Mouse (Mus musculus): ENCODE results near the gene Dexi. TPM values are rescaled to one million over a fixed set of nuclear protein-coding genes. Genes with fewer than 3 reads are reported as not detected.

The Dexi gene
- polyA plus RNA-seq, 1 experiment: 38.3 TPM

DNA sequence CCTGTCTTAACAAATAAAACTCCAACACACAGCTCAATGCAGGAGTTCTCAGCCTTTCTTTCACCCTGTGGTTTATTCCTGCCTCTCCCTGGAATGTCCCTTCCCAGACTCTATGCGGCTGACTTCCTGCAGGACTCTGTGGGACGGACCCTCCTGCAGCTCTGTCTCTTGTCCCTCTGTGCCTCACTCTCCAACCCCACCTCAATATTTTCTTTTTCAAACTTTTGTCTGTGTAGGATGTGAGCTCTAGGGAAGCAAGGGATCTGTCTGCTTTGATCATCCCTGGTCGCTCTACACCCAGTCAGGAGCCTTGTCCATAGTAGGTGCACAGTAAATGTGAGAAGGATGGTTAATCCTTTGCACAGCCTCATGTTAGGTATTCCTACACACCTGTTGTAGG lies 14.5 kb downstream of the Dexi start:
- H3K27ac ChIP-seq (ENCODE audit: insufficient read depth, low read depth, low read length): no peak overlapping the region
- TF ChIP-seq POLR2A (IDR thresholded peaks at IDR 0.05; ENCODE audit: low read depth, low read length) (no peak), CTCF (IDR thresholded peaks at IDR 0.05; ENCODE audit: extremely low read depth, insufficient read length, insufficient replicate concordance, low read depth, low read length) (no peak)
- WGBS: 95% methylated on average over 3 of the region's 3 CpGs
- H3K4me3 ChIP-seq (ENCODE audit: low read depth, low read length): no peak overlapping the region
- peaks cover 23% of the 10 kb centered on the region for H3K36me3 ChIP-seq (ENCODE audit: control insufficient read depth, insufficient read depth, low read length)
- no peaks in the 10 kb centered on the region for H3K27me3 ChIP-seq (ENCODE audit: control insufficient read depth, insufficient read depth, low read length)
- H3K4me1 ChIP-seq (ENCODE audit: control insufficient read depth, insufficient read depth, insufficient read length, low read length): no peaks in the 10 kb centered on the region; the same call in 1 of the 2 replicates

DNA sequence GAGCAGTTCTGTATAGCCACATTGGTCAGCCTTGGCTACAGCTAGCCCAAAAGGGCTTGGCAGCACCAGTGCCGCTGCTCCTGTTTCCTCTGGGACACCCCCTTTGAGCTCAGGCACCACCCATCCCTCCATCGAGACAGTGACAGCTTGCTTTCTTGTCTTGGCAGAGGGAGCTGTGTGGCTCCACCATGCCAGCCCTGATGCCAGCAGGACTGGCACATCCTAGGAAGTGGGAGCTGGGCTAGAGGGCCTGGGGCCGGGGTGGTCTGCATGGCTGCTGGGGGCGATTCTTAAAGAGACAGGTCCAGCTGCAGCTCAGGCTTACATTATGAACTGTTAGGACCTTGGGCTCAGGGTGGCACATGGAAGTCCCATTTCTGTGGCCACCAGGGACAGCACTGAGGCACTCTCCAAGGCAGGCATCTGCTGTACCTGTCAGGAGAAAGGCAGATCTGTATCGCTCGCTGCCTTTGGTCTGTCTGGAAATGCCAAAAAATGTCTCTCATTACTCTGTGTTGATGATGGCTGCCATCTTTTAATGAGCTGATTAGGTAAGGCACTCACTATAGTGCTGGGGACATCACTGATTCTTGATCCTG lies 15.7 kb downstream of the Dexi start:
- no peak overlapping the region for H3K27ac ChIP-seq (ENCODE audit: insufficient read depth, low read depth, low read length)
- TF ChIP-seq CTCF (IDR thresholded peaks at IDR 0.05; ENCODE audit: extremely low read depth, insufficient read length, insufficient replicate concordance, low read depth, low read length): no peak
- no peak for TF ChIP-seq POLR2A (IDR thresholded peaks at IDR 0.05; ENCODE audit: low read depth, low read length)
- H3K27me3 ChIP-seq (ENCODE audit: control insufficient read depth, insufficient read depth, low read length): no peaks in the 10 kb centered on the region
- WGBS: 85% methylated on average over 6 of the region's 6 CpGs
- H3K4me3 ChIP-seq (ENCODE audit: low read depth, low read length): no peak overlapping the region
- peaks cover 21% of the 10 kb centered on the region for H3K36me3 ChIP-seq (ENCODE audit: control insufficient read depth, insufficient read depth, low read length)
- no peaks in the 10 kb centered on the region; the same call in 1 of the 2 replicates for H3K4me1 ChIP-seq (ENCODE audit: control insufficient read depth, insufficient read depth, insufficient read length, low read length)

DNA sequence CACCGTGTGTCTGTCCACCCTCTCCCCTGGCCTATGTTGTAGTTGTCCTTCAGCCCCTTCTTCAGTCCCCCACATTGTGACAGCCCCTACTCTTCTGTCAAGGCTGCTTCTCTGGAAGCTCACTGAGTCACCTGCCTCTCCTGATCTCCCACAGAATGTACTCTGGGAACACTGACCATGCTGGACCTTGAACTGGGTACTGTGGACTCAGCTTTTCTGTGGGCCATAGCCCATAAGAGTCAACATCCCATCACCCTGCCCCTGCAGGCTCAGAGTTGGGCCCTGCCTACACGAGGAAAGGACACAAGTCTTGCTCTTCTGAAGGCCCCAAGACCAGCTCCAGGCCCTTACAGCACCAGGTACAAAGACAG lies 17.3 kb downstream of the Dexi start:
- H3K27ac ChIP-seq (ENCODE audit: insufficient read depth, low read depth, low read length): no peak overlapping the region
- no peaks in the 10 kb centered on the region for H3K27me3 ChIP-seq (ENCODE audit: control insufficient read depth, insufficient read depth, low read length)
- no peak overlapping the region for H3K4me3 ChIP-seq (ENCODE audit: low read depth, low read length)
- TF ChIP-seq CTCF (IDR thresholded peaks at IDR 0.05; ENCODE audit: extremely low read depth, insufficient read length, insufficient replicate concordance, low read depth, low read length) (no peak), POLR2A (IDR thresholded peaks at IDR 0.05; ENCODE audit: low read depth, low read length) (no peak)
- WGBS: 44% methylated on average over 2 of the region's 2 CpGs
- H3K4me1 ChIP-seq (ENCODE audit: control insufficient read depth, insufficient read depth, insufficient read length, low read length): no peaks in the 10 kb centered on the region; the same call in 1 of the 2 replicates
- H3K36me3 ChIP-seq (ENCODE audit: control insufficient read depth, insufficient read depth, low read length): peaks cover 15% of the 10 kb centered on the region

DNA sequence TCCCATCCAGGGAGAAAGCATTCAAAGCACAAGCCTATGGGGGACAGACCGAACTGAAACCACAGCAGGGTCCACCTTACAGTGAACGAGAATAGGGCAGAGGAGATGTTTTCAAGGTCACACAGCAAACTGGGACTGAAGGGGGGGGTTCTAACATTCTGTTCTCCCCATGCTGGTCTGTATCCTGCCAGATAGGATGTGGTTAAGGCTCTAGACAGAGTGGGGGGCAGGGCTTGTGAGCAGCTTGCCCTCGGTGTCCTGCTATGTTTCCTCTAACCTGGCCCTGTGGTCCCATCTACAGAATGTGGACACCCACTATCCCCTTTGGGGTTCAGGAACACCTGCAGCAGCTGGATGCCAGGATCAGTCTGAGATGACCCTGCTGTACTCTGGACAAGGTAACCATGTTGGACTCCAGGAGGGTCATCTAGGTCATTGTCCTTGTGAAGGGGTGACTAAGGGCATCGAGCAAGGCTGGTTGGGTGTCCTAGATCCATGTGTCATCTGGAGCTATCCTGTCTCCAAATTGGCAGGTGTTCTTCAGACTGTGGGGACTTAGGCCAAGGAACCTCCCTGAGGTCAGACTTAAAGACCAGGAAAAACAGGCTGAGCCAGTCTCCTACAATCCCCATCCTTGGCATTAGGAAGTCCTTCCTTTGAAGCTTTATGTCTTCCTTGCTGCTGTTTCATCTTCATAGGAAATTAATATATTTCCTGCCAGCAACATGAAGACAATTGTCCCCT lies 17.8 kb downstream of the Dexi start:
- Histone ChIP-seq H3K27me3 (ENCODE audit: control insufficient read depth, insufficient read depth, low read length) (no peaks in the 10 kb centered on the region), H3K4me1 (ENCODE audit: control insufficient read depth, insufficient read depth, insufficient read length, low read length) (no peaks in the 10 kb centered on the region; the same call in 1 of the 2 replicates), H3K36me3 (ENCODE audit: control insufficient read depth, insufficient read depth, low read length) (peaks cover 15% of the 10 kb centered on the region), H3K27ac (ENCODE audit: insufficient read depth, low read depth, low read length) (no peak overlapping the region), H3K4me3 (ENCODE audit: low read depth, low read length) (no peak overlapping the region)
- 67% methylated on average over 4 of the region's 4 CpGs for WGBS
- TF ChIP-seq CTCF (IDR thresholded peaks at IDR 0.05; ENCODE audit: extremely low read depth, insufficient read length, insufficient replicate concordance, low read depth, low read length) (no peak), POLR2A (IDR thresholded peaks at IDR 0.05; ENCODE audit: low read depth, low read length) (no peak)

DNA sequence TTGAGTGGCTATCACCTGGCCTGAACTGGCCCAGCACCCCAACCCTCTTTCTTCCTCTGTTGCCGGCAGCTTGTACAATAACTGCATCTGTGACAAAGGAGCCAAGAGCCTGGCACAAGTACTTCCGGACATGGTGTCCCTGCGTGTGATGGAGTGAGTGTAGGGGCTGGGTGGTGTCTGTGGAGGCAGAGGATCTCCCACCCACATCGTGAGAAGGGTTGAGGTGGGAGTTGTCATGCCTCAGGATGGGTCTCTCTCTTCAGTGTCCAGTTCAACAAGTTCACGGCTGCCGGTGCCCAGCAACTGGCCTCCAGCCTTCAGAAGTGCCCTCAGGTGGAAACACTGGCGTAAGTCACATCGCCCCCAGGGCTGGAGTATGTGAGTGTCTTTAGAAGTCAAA lies 19.2 kb downstream of the Dexi start:
- no peak for TF ChIP-seq POLR2A (IDR thresholded peaks at IDR 0.05; ENCODE audit: low read depth, low read length)
- TF ChIP-seq CTCF (IDR thresholded peaks at IDR 0.05; ENCODE audit: extremely low read depth, insufficient read length, insufficient replicate concordance, low read depth, low read length): no peak

DNA sequence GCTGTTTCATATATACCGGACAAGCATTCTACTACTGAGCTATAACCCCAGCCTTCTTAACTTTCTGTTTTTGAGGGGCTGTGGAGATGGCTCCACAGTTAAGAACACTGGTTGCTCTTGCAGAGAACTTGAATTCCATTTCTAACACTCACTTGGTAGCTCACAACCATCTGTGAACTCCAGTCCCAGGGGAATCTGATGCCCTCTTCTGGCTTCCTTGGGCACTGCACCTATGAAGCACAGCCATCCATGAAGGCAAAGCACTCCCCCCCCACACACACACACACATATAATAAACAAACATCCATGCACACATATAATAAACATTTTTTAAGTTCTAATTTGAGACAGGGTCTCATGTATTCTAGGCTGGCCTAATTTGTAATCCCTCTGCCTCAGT lies 20.0 kb downstream of the Dexi start:
- Histone ChIP-seq H3K36me3 (ENCODE audit: control insufficient read depth, insufficient read depth, low read length) (peaks cover 21% of the 10 kb centered on the region), H3K4me3 (ENCODE audit: low read depth, low read length) (no peak overlapping the region), H3K4me1 (ENCODE audit: control insufficient read depth, insufficient read depth, insufficient read length, low read length) (no peaks in the 10 kb centered on the region; the same call in 1 of the 2 replicates), H3K27ac (ENCODE audit: insufficient read depth, low read depth, low read length) (no peak overlapping the region), H3K27me3 (ENCODE audit: control insufficient read depth, insufficient read depth, low read length) (no peaks in the 10 kb centered on the region)
- TF ChIP-seq POLR2A (IDR thresholded peaks at IDR 0.05; ENCODE audit: low read depth, low read length): no peak
- TF ChIP-seq CTCF (IDR thresholded peaks at IDR 0.05; ENCODE audit: extremely low read depth, insufficient read length, insufficient replicate concordance, low read depth, low read length): peak; percentile 57; the same call in 1 of the 2 replicates
- WGBS: 88% methylated on average over 1 of the region's 1 CpGs

More for the DNA sequence above, 19.2 kb downstream of the Dexi start:
- WGBS: 93% methylated on average over 8 of the region's 8 CpGs
- Histone ChIP-seq H3K27me3 (ENCODE audit: control insufficient read depth, insufficient read depth, low read length) (no peaks in the 10 kb centered on the region), H3K27ac (ENCODE audit: insufficient read depth, low read depth, low read length) (no peak overlapping the region), H3K4me1 (ENCODE audit: control insufficient read depth, insufficient read depth, insufficient read length, low read length) (no peaks in the 10 kb centered on the region; the same call in 1 of the 2 replicates), H3K4me3 (ENCODE audit: low read depth, low read length) (no peak overlapping the region), H3K36me3 (ENCODE audit: control insufficient read depth, insufficient read depth, low read length) (peaks cover 16% of the 10 kb centered on the region; the same call in 1 of the 2 replicates)

DNA sequence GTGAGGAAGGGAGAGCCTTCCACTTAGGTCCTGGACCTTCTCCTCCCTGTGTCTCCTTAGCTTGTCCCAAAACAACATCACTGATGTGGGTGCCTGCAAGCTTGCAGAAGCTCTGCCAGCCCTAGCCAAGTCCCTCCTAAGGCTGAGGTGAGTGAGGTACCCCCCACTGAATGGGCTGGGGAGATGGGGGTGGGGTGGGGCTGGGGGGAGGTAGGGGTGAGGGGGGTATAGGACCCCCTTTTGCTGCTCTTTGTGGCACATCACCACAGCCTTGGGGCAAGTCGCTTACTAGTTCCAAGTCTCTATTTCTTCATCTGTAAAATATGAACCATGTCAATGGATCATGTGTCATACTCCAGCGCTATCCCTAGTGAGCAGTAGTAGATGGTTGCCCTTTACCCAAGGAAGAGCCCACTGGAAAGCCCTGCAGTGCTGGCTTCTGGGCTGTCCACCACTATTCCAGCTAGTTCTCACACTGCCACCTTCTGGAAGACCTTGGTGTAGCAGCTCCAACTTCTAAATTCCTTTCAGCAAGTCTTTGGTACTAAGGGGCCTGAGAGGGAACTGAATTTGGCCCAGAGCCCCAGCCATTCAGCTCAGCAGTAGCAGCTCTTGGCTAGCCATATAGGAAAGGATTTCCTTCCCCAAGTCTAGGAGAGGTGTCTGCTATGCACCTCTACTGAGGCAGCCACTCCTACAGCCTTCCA lies 21.8 kb downstream of the Dexi start:
- WGBS: 41% methylated on average over 2 of the region's 2 CpGs
- Histone ChIP-seq H3K4me1 (ENCODE audit: control insufficient read depth, insufficient read depth, insufficient read length, low read length) (no peaks in the 10 kb centered on the region; the same call in 1 of the 2 replicates), H3K36me3 (ENCODE audit: control insufficient read depth, insufficient read depth, low read length) (peaks cover 29% of the 10 kb centered on the region), H3K4me3 (ENCODE audit: low read depth, low read length) (no peak overlapping the region), H3K27me3 (ENCODE audit: control insufficient read depth, insufficient read depth, low read length) (no peaks in the 10 kb centered on the region), H3K27ac (ENCODE audit: insufficient read depth, low read depth, low read length) (no peak overlapping the region)
- peak; percentile 65; the same call in 1 of the 2 replicates for TF ChIP-seq CTCF (IDR thresholded peaks at IDR 0.05; ENCODE audit: extremely low read depth, insufficient read length, insufficient replicate concordance, low read depth, low read length)
- TF ChIP-seq POLR2A (IDR thresholded peaks at IDR 0.05; ENCODE audit: low read depth, low read length): no peak
